Mouse (Mus musculus) embryonic fibroblast, embryonic 13.5 days (primary cell): ENCODE results near the gene Enkur. TPM values are rescaled to one million over a fixed set of nuclear protein-coding genes. Genes with fewer than 3 reads are reported as not detected.

Experiments used
- H3K27ac ChIP-seq: 2 replicates; pipeline ENCODE4 v1.5.1; 2012; ENCODE audit warnings: low read length, control low read depth, inconsistent platforms; ENCODE audit not compliant: insufficient read depth
- H3K4me1 ChIP-seq: 2 replicates; pipeline ENCODE4 v1.6.1; 2011; ENCODE audit warnings: low read length; ENCODE audit not compliant: control insufficient read depth, insufficient read depth
- H3K4me3 ChIP-seq: 2 replicates; pipeline ENCODE4 v1.5.1; 2011; ENCODE audit warnings: mild to moderate bottlenecking, control low read depth, low read length; ENCODE audit not compliant: insufficient read depth
- CTCF ChIP-seq: IDR thresholded peaks from 2 replicates; pipeline ENCODE4 v1.5.1; 2011; ENCODE audit warnings: mild to moderate bottlenecking, control low read depth, low read length, moderate library complexity, borderline replicate concordance; ENCODE audit not compliant: insufficient read depth
- POLR2A ChIP-seq: IDR thresholded peaks from 2 replicates; pipeline ENCODE4 v1.6.1; 2011; ENCODE audit warnings: low read depth, mild to moderate bottlenecking, control low read depth, low read length, moderate library complexity
- polyA plus RNA-seq: library from polyadenylated mRNA; stranded (reverse); fragments of >200 nt; gene quantifications from 2 replicates; pipeline ENCODE4 v1.2.4, GENCODE M21; 2011; ENCODE audit warnings: low read depth; ENCODE audit not compliant: missing spikeins, insufficient read length

Enkur gene
- polyA plus RNA-seq, 1 experiment, result 0.44 TPM

- no peak for TF ChIP-seq POLR2A
- TF ChIP-seq CTCF, result no peak
- peaks cover 9% of the 10 kb centered on the region for H3K4me1 ChIP-seq
- H3K27ac ChIP-seq, result no peak overlapping the region
- peak overlapping the region; percentile 38 for H3K4me3 ChIP-seq
Observed at GRCm38 (mm10) chr2:21142204-21142580, 63.0 kb downstream of the Enkur start.

- Histone ChIP-seq H3K4me3 (peak overlapping the region; percentile 38), H3K4me1 (peaks cover 6% of the 10 kb centered on the region; the same call in 1 of the 2 replicates), H3K27ac (peak overlapping the region; percentile 48)
- TF ChIP-seq CTCF (no peak), POLR2A (peak; percentile 57)
Observed at GRCm38 (mm10) chr2:21141520-21142203, 63.5 kb downstream of the Enkur start.

- H3K4me1 ChIP-seq, result peaks cover 3% of the 10 kb centered on the region; the same call in 1 of the 2 replicates
- peak overlapping the region; percentile 22 for H3K4me3 ChIP-seq
- H3K27ac ChIP-seq, result peak overlapping the region; percentile 48
- TF ChIP-seq POLR2A, result no peak
- no peak for TF ChIP-seq CTCF
Observed at GRCm38 (mm10) chr2:21141189-21141519, 64.0 kb downstream of the Enkur start.

Other genes starting within 250 kb of the Enkur start
- 82.7 and 83.0 TPM in 2 replicates for gene Arhgap21, start 236.5 kb downstream of the Enkur start, polyA plus RNA-seq
- 6.2 and 7.5 TPM in 2 replicates for gene Thnsl1, start 359 bp upstream of the Enkur start, polyA plus RNA-seq
- not detected in 2 replicates for gene Gpr158, start 162.2 kb upstream of the Enkur start, polyA plus RNA-seq